ENCODE assay signal across 8 mouse cellular contexts in the genomic region with DNA sequence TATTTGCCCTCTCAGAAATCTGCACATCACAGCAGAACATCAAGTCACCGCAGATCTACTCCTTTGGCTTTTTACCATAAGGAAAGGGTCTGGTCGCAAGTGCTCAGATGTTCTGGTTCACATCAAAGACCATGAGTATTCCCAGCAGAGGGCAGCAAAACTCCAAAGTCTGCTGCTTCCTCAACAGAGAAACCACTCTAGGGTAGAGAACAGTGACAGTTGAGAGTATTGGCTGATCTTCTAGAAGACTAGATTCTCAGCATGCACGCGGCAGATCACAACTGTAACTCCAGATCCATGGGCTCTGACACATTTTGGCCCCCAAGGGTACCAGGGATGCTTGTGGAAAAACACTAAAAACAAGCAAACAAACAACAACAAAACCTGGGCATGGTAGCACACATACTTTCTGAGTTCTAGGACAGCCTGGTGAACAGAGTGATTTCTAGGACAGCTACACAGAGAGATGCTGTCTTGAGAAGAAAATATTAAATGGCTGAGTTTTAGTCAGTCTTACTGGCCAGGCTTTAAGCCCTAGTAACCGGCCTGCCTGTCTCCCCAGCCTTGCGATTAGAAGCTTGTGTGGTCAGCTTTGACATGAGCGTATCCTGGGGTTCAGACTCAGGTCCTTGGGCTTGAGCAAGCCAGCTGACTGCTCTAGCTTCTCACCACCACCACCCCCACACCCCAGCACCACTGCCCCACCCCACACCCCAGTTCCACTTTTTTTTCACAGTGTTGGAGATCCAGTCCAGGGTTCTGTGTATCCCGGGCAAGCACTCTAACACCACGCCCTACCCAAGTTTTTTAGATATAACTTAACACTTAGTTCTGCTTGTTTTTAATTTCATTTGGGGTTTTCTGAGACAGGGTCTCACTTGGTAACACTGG. TPM values are rescaled to one million over a fixed set of nuclear protein-coding genes. Genes with fewer than 3 reads are reported as not detected.
DNase-seq lines count a peak whose midpoint lies in the region; ATAC-seq and TF ChIP-seq lines count a peak whose summit lies in the region.

No protein-coding gene starts in this region.

- no peaks in the 10 kb centered on the region for H3K36me3 ChIP-seq in embryonic facial prominence, embryonic 15.5 days
- peaks cover 3% of the 10 kb centered on the region for H3K36me3 ChIP-seq in heart, postnatal 0 days (replicated peaks; ENCODE audit: control insufficient read depth, insufficient read depth, low read length)
- peaks cover 2% of the 10 kb centered on the region; the same call in 1 of the 2 replicates for H3K36me3 ChIP-seq in liver, embryonic 12.5 days

- TF ChIP-seq EP300 in heart, postnatal 0 days (IDR thresholded peaks at IDR 0.05; ENCODE audit: low read depth) = no peak

- no peak overlapping the region for H3K9ac ChIP-seq in embryonic facial prominence, embryonic 15.5 days
- H3K9ac ChIP-seq in heart, postnatal 0 days (replicated peaks; ENCODE audit: low read depth, low read length) = no peak overlapping the region
- H3K9ac ChIP-seq in liver, embryonic 12.5 days = no peak overlapping the region

- H3K27me3 ChIP-seq in embryonic facial prominence, embryonic 15.5 days = no peaks in the 10 kb centered on the region
- 0 out of 2 replicates have a peak, but pooled peaks cover 7% of the 10 kb centered on the region for H3K27me3 ChIP-seq in heart, postnatal 0 days (ENCODE audit: control insufficient read depth, insufficient read depth, low read length)
- no peaks in the 10 kb centered on the region; the same call in 1 of the 2 replicates for H3K27me3 ChIP-seq in liver, embryonic 12.5 days (replicated peaks)

- H3K4me3 ChIP-seq in embryonic facial prominence, embryonic 15.5 days (replicated peaks) = no peak overlapping the region
- no peak overlapping the region for H3K4me3 ChIP-seq in heart, postnatal 0 days (ENCODE audit: low read depth, low read length)
- no peak overlapping the region for H3K4me3 ChIP-seq in liver, embryonic 12.5 days

- ATAC-seq in embryonic facial prominence, embryonic 15.5 days (ENCODE audit: insufficient number of reproducible peaks, low FRiP score, low TSS enrichment, low read depth) = peak; percentile 74
- peak; percentile 68 for ATAC-seq in heart, postnatal 0 days (ENCODE audit: insufficient read depth, low read depth)
- ATAC-seq in liver, embryonic 12.5 days = peak; percentile 57
- ATAC-seq in monocyte, adult 5-6 weeks (replicated peaks; ENCODE audit: insufficient number of reproducible peaks, low FRiP score, low TSS enrichment, poor library complexity, severe bottlenecking) = peak; percentile 31

- no peaks in the 10 kb centered on the region for H3K9me3 ChIP-seq in embryonic facial prominence, embryonic 15.5 days (replicated peaks)
- H3K9me3 ChIP-seq in heart, postnatal 0 days (replicated peaks; ENCODE audit: control insufficient read depth, low read length) = no peaks in the 10 kb centered on the region
- no peaks in the 10 kb centered on the region for H3K9me3 ChIP-seq in liver, embryonic 12.5 days (replicated peaks)

- no peak overlapping the region for H3K27ac ChIP-seq in embryonic facial prominence, embryonic 15.5 days (replicated peaks)
- no peak overlapping the region for H3K27ac ChIP-seq in heart, postnatal 0 days (ENCODE audit: low read depth)
- no peak overlapping the region for H3K27ac ChIP-seq in liver, embryonic 12.5 days

- H3K4me2 ChIP-seq in embryonic facial prominence, embryonic 15.5 days (replicated peaks) = no peak overlapping the region
- H3K4me2 ChIP-seq in heart, postnatal 0 days (ENCODE audit: low read depth, low read length) = no peak overlapping the region
- no peak overlapping the region for H3K4me2 ChIP-seq in liver, embryonic 12.5 days

- peaks cover 37% of the 10 kb centered on the region for H3K4me1 ChIP-seq in embryonic facial prominence, embryonic 15.5 days
- peaks cover 6% of the 10 kb centered on the region; the same call in 1 of the 2 replicates for H3K4me1 ChIP-seq in heart, postnatal 0 days (ENCODE audit: control insufficient read depth, insufficient read depth)
- H3K4me1 ChIP-seq in liver, embryonic 12.5 days = peaks cover 71% of the 10 kb centered on the region

- TF ChIP-seq CTCF in heart, postnatal 0 days (IDR thresholded peaks at IDR 0.05; ENCODE audit: low read depth) = peak; percentile 88

- DNase-seq in A20 (ENCODE audit: low read depth, low spot score) = peak; percentile 81
- DNase-seq in adrenal gland, postnatal 10 days = peak; percentile 87
- peak; percentile 85 for DNase-seq in heart, postnatal 0 days (ENCODE audit: low spot score)
- peak; percentile 75 to 93 for DNase-seq in kidney, postnatal 25 days
- peak; percentile 71 to 80 for DNase-seq in spleen, postnatal 36 days (ENCODE audit: low spot score in 2 of 2)

- 53% methylated on average over 9 of the region's 9 CpGs for WGBS in embryonic facial prominence, embryonic 15.5 days
- WGBS in heart, postnatal 0 days = 55% methylated on average over 9 of the region's 9 CpGs
- 37% methylated on average over 9 of the region's 9 CpGs for WGBS in liver, embryonic 12.5 days (ENCODE audit: insufficient replicate concordance)

RNA-seq across cellular contexts. Expression of a gene that starts 28.2 kb away (rescaled TPM):
- total RNA-seq in adrenal gland, postnatal 10 days (2021) = 10 to 100 TPM; 78.5 to 85.2 TPM
- 163 and 173 TPM in 2 replicates for polyA plus RNA-seq in embryonic facial prominence, embryonic 15.5 days (2015; fragmentation: Nextera tagmentation; extraction: Ambion mirVana)
- 22.4 and 56.9 TPM in 2 replicates for total RNA-seq in heart, postnatal 0 days (2014; rRNA removed; ENCODE audit: low replicate concordance)
- polyA plus RNA-seq in heart, postnatal 0 days (2015; fragmentation: Nextera tagmentation; extraction: Ambion mirVana) = 69.9 and 73.7 TPM in 2 replicates
- polyA plus RNA-seq in liver, embryonic 12.5 days (2016; fragmentation: Nextera tagmentation; extraction: Ambion mirVana) = 67.1 and 69.2 TPM in 2 replicates
- 37.7 to 62.2 TPM (median 46.2 TPM) in 3 replicates for total RNA-seq in monocyte, adult 5-6 weeks (2017)

RNA-seq across cellular contexts. Expression of a gene that starts 40.7 kb away (rescaled TPM):
- total RNA-seq in adrenal gland, postnatal 10 days (2021) = 100 to 1,000 TPM in 1 of 2 experiments, 10 to 100 TPM in 1; 79.3 to 173 TPM
- 29.6 and 32.9 TPM in 2 replicates for polyA plus RNA-seq in embryonic facial prominence, embryonic 15.5 days (2015; fragmentation: Nextera tagmentation; extraction: Ambion mirVana)
- total RNA-seq in heart, postnatal 0 days (2014; rRNA removed; ENCODE audit: low replicate concordance) = 415 and 498 TPM in 2 replicates
- polyA plus RNA-seq in heart, postnatal 0 days (2015; fragmentation: Nextera tagmentation; extraction: Ambion mirVana) = 107 and 126 TPM in 2 replicates
- polyA plus RNA-seq in liver, embryonic 12.5 days (2016; fragmentation: Nextera tagmentation; extraction: Ambion mirVana) = 8.9 and 9.9 TPM in 2 replicates
- 16.0 to 25.4 TPM (median 16.5 TPM) in 3 replicates for total RNA-seq in monocyte, adult 5-6 weeks (2017)
